Mouse (Mus musculus): ENCODE data around the gene She.

The She gene

GRCm38 (mm10) chr3:89883582-89884041 lies 52.4 kb downstream of the She start:
- DNase-seq (ENCODE audit: extremely low spot score) = no peak

GRCm38 (mm10) chr3:89885766-89886165 lies 54.6 kb downstream of the She start:
- no peak for DNase-seq (ENCODE audit: extremely low spot score)

GRCm38 (mm10) chr3:89887582-89888230 lies 56.5 kb downstream of the She start:
- no peak for DNase-seq (ENCODE audit: extremely low spot score)

- no peak for DNase-seq (ENCODE audit: extremely low spot score)
Observed at GRCm38 (mm10) chr3:89889841-89890430, 58.8 kb downstream of the She start.

- DNase-seq (ENCODE audit: extremely low spot score) = no peak
Observed at GRCm38 (mm10) chr3:89891696-89892095, 60.5 kb downstream of the She start.

GRCm38 (mm10) chr3:89892517-89893106 lies 61.4 kb downstream of the She start:
- DNase-seq (ENCODE audit: extremely low spot score) = no peak

- DNase-seq (ENCODE audit: extremely low spot score) = no peak
Observed at GRCm38 (mm10) chr3:89896571-89896970, 65.4 kb downstream of the She start.

- no peak for DNase-seq (ENCODE audit: extremely low spot score)
Observed at GRCm38 (mm10) chr3:89897204-89897796, 66.1 kb downstream of the She start.

- no peak for DNase-seq (ENCODE audit: extremely low spot score)
Observed at GRCm38 (mm10) chr3:89898011-89898410, 66.8 kb downstream of the She start.

- DNase-seq (ENCODE audit: extremely low spot score) = no peak
Observed at GRCm38 (mm10) chr3:89898870-89899510, 67.8 kb downstream of the She start.

GRCm38 (mm10) chr3:89899511-89899908 lies 68.3 kb downstream of the She start:
- DNase-seq (ENCODE audit: extremely low spot score) = no peak

GRCm38 (mm10) chr3:89907846-89908245 lies 76.7 kb downstream of the She start:
- no peak for DNase-seq (ENCODE audit: extremely low spot score)

Measured in embryo, embryonic 9.5 days (tissue).